Mouse (Mus musculus): ENCODE measurements around the gene Rpl21. TPM values are rescaled to one million over a fixed set of nuclear protein-coding genes. Genes with fewer than 3 reads are reported as not detected.
A peak's percentile ranks its signal among the peaks of the same experiment; 100 is the strongest.

Gene Rpl21
- total and polyA plus RNA-seq, 3 experiments: 70.7 to 468 TPM; not detected in 1

DNA sequence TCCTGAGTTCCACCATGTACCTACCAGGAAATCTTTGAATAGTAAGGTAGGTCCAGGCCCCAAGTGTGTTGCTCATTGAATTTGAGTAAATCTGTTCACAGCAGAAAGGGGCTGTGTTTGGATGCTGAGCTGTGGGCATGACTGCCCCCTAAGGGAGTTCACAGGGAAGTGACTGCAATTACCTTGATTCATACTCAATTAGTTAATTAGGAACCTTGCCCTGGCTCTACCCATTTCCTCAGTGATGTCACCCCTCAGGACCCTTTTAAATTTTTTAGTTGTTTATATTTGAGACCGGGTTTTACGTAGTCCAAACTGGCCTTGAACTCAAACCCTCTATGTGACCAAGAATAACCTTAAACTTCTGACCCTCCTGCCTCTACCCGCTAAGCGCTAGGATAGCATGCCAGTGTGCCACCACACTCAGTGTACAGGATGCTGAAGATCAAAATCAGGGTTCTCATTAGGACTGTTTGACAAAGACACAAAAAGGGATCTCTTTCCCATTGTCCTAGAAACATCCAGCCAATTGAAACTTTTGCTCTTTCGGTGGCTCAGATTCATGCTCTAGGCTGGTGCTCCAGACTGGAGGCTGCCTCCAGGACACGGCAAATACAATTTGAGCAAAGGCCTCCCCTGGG is 11.7 kb downstream of the Rpl21 start:
- Histone ChIP-seq H3K9ac (ENCODE audit: control insufficient read depth, low read depth, low read length, poor library complexity, severe bottlenecking) (no peak overlapping the region; the same call in 1 of the 2 replicates), H3K9me3 (replicated peaks; ENCODE audit: insufficient read depth, low read length) (no peaks in the 10 kb centered on the region), H3K79me2 (ENCODE audit: control insufficient read depth, insufficient read depth, low read length, poor library complexity) (no peaks in the 10 kb centered on the region), H3K36me3 (ENCODE audit: control insufficient read depth in 1 of 2, insufficient read depth in 2 of 2, low read length in 2 of 2) (no peaks in the 10 kb centered on the region; a peak in 1 of 4 replicates), H3K27ac (ENCODE audit: control insufficient read depth, low read depth, low read length) (no peak overlapping the region), H3K4me3 (ENCODE audit: control insufficient read depth in 1 of 2, insufficient read depth in 1 of 2, low read depth in 2 of 2, low read length in 2 of 2) (peak overlapping the region; percentile 23 to 46; a peak in 3 of 4 replicates), H3K27me3 (ENCODE audit: control insufficient read depth in 1 of 2, insufficient read depth in 2 of 2, low read length in 2 of 2) (no peaks in the 10 kb centered on the region), H3K4me1 (ENCODE audit: control insufficient read depth in 1 of 2, insufficient read depth in 2 of 2, low read length in 2 of 2) (peaks cover 0 to 3% of the 10 kb centered on the region in 2 experiments; a peak in 2 of 4 replicates)
- TF ChIP-seq CTCF (IDR thresholded peaks at IDR 0.05 in 2 of 3, conservative IDR thresholded peaks at IDR 0.05 in 1 of 3; ENCODE audit: control insufficient read depth in 1 of 3, insufficient read depth in 1 of 3, low read depth in 2 of 3, low read length in 3 of 3, poor library complexity in 1 of 3, severe bottlenecking in 1 of 3): peak; percentile 44 to 52 (median 51)
- TF ChIP-seq RAD21 (IDR thresholded peaks at IDR 0.05; ENCODE audit: low read depth, low read length): peak; percentile 47
- TF ChIP-seq ZC3H11A (IDR thresholded peaks at IDR 0.05; ENCODE audit: low read depth, low read length): peak; percentile 18; the same call in 1 of the 2 replicates
- TF ChIP-seq TBP (IDR thresholded peaks at IDR 0.05; ENCODE audit: low read depth, low read length): no peak
- TF ChIP-seq POLR2AphosphoS2 (IDR thresholded peaks at IDR 0.05; ENCODE audit: low read length): no peak
- 0 out of 2 replicates have a peak, but pooled peaks have one; percentile 6 for TF ChIP-seq ETS1 (IDR thresholded peaks at IDR 0.05; ENCODE audit: low read depth, low read length)
- peak; percentile 41 for TF ChIP-seq SMC3 (IDR thresholded peaks at IDR 0.05; ENCODE audit: low read depth, low read length)
- DNase-seq (ENCODE audit: low read depth, low spot score): peak; percentile 48

- H3K4me3 ChIP-seq (ENCODE audit: control insufficient read depth in 1 of 2, insufficient read depth in 1 of 2, low read depth in 2 of 2, low read length in 2 of 2): peak within 1 kb of the TSS; percentile 46 to 48
These were observed 12.3 kb downstream of the Rpl21 start, which contains the start of gene Rasl11a for GRCm38 (mm10) chr5:146844945-146845365. Gene Rasl11a, plus strand, starts transcription at chr5:146845071.

More at GRCm38 (mm10) chr5:146844945-146845365, 12.3 kb downstream of the Rpl21 start, which contains the start of gene Rasl11a:
- DNase-seq (ENCODE audit: low read depth, low spot score): peak; percentile 63
- Histone ChIP-seq H3K9ac (ENCODE audit: control insufficient read depth, low read depth, low read length, poor library complexity, severe bottlenecking) (peak within 1 kb of the TSS; percentile 49), H3K4me1 (ENCODE audit: control insufficient read depth in 1 of 2, insufficient read depth in 2 of 2, low read length in 2 of 2) (peaks cover 0 to 3% of the 10 kb centered on the region in 2 experiments; a peak in 2 of 4 replicates), H3K27ac (ENCODE audit: control insufficient read depth, low read depth, low read length) (no peak within 1 kb of the TSS), H3K27me3 (ENCODE audit: control insufficient read depth in 1 of 2, insufficient read depth in 2 of 2, low read length in 2 of 2) (no peaks in the 10 kb centered on the region), H3K36me3 (ENCODE audit: control insufficient read depth in 1 of 2, insufficient read depth in 2 of 2, low read length in 2 of 2) (no peaks in the 10 kb centered on the region; a peak in 1 of 4 replicates), H3K79me2 (ENCODE audit: control insufficient read depth, insufficient read depth, low read length, poor library complexity) (no peaks in the 10 kb centered on the region), H3K9me3 (replicated peaks; ENCODE audit: insufficient read depth, low read length) (no peaks in the 10 kb centered on the region)
- TF ChIP-seq CTCF (IDR thresholded peaks at IDR 0.05 in 2 of 3, conservative IDR thresholded peaks at IDR 0.05 in 1 of 3; ENCODE audit: control insufficient read depth in 1 of 3, insufficient read depth in 1 of 3, low read depth in 2 of 3, low read length in 3 of 3, poor library complexity in 1 of 3, severe bottlenecking in 1 of 3) (no peak), UBTF (IDR thresholded peaks at IDR 0.05; ENCODE audit: borderline replicate concordance, insufficient read depth, low read depth, low read length) (no peak), KAT2A (conservative IDR thresholded peaks at IDR 0.05; ENCODE audit: low read depth, low read length) (no peak), HCFC1 (IDR thresholded peaks at IDR 0.05; ENCODE audit: low read depth, low read length) (no peak), RCOR1 (IDR thresholded peaks at IDR 0.05; ENCODE audit: low read depth, low read length) (no peak), MAZ (IDR thresholded peaks at IDR 0.05; ENCODE audit: low read depth, low read length) (no peak; the same call in 1 of the 2 replicates), RAD21 (IDR thresholded peaks at IDR 0.05; ENCODE audit: low read depth, low read length) (no peak), JUND (IDR thresholded peaks at IDR 0.05; ENCODE audit: low read depth, low read length) (no peak), SIN3A (IDR thresholded peaks at IDR 0.05; ENCODE audit: low read length) (no peak), TBP (IDR thresholded peaks at IDR 0.05; ENCODE audit: low read depth, low read length) (no peak), CHD2 (IDR thresholded peaks at IDR 0.05; ENCODE audit: low read length) (no peak), SMC3 (IDR thresholded peaks at IDR 0.05; ENCODE audit: low read depth, low read length) (no peak), MYB (IDR thresholded peaks at IDR 0.05; ENCODE audit: low read depth, low read length) (no peak), MYC (IDR thresholded peaks at IDR 0.05; ENCODE audit: low read depth, low read length) (no peak), CHD1 (IDR thresholded peaks at IDR 0.05; ENCODE audit: low read depth, low read length) (no peak), USF1 (IDR thresholded peaks at IDR 0.05; ENCODE audit: low read depth, low read length) (no peak), MAX (IDR thresholded peaks at IDR 0.05; ENCODE audit: low read length) (no peak), MAFK (IDR thresholded peaks at IDR 0.05; ENCODE audit: borderline replicate concordance, low read depth, low read length) (no peak), GATA1 (IDR thresholded peaks at IDR 0.05; ENCODE audit: low read depth, low read length) (no peak)
